Mouse (Mus musculus) E14TG2a.4 (cell line): ENCODE measurements at regions not wholly inside any gene's neighbourhood (a gene's known extent, or its start where the extent isn't known, plus 50 kb on each side); places are given as distances from the start of the nearest gene placed in this dataset.

ENCODE experiments used
- H3K27me3 ChIP-seq: 2 replicates; pipeline ENCODE4 v1.6.1; 2014; ENCODE audit warnings: low read length, control low read depth; ENCODE audit not compliant: insufficient read depth
- H3K36me3 ChIP-seq: 2 replicates; pipeline ENCODE4 v1.6.1; 2014; ENCODE audit warnings: low read length, control low read depth; ENCODE audit not compliant: insufficient read depth
- H3K4me1 ChIP-seq: replicated peaks from 2 replicates; pipeline ENCODE4 v1.6.1; 2014; ENCODE audit warnings: low read depth, low read length, control low read depth
- H3K4me3 ChIP-seq: replicated peaks from 2 replicates; pipeline ENCODE4 v1.5.1; 2014; ENCODE audit warnings: mild to moderate bottlenecking, low read length
- H3K9me3 ChIP-seq: 2 replicates; pipeline ENCODE4 v1.6.1; 2014; ENCODE audit warnings: low read length, control low read depth
- CTCF ChIP-seq: conservative IDR thresholded peaks from 2 replicates; pipeline ENCODE4 v1.5.1; 2014; ENCODE audit warnings: low read length
- NANOG ChIP-seq: IDR thresholded peaks from 2 replicates; pipeline ENCODE4 v1.6.1; 2014; ENCODE audit warnings: borderline replicate concordance, low read length, mixed read lengths
- POU5F1 ChIP-seq: IDR thresholded peaks from 2 replicates; pipeline ENCODE4 v1.6.1; 2014; ENCODE audit warnings: low read length, borderline replicate concordance

DNA sequence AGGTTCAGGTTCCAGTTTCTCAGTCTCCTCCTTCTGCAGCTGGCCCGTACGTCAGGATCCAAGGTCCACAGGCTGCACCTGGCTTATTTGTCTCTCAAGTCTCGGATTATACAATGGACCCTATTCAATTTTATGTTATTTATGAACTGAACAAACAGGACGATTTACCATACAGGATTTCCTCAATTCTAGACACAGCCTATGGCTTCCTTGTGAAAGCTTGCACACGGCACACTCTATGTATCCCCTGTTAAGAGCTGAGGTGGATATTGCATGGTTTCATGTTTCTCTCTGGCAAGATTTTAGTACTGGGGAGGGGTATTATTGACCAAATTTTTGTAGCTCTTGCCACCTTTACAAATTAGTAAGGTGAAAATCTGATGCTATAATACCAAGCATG is 81.6 kb upstream of the Plcb4 start:
- Histone ChIP-seq H3K36me3 (no peaks in the 10 kb centered on the region), H3K27me3 (no peaks in the 10 kb centered on the region), H3K4me1 (no peaks in the 10 kb centered on the region), H3K4me3 (no peak overlapping the region), H3K9me3 (no peaks in the 10 kb centered on the region)
- no peak for TF ChIP-seq NANOG

DNA sequence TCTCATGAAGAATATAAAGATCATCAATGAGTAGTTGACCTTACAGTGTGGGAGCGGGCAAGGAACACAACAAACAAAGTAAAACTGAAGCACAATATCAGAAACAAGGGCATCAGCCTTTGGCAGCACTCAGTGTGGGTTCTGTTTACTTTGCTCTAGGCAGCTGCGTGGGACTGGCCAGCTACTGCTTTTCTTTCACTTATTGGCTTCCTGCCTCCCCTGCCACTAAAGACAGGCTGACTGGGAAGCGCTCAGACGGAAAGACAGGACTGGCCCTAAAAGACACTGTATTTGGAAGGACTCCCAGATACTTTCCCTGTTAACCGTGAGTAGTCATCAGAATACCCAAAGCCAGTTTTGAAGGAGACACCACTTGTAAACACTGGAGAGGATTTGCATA is 80.7 kb upstream of the Plcb4 start:
- Histone ChIP-seq H3K36me3 (no peaks in the 10 kb centered on the region), H3K4me3 (no peak overlapping the region), H3K27me3 (no peaks in the 10 kb centered on the region), H3K9me3 (no peaks in the 10 kb centered on the region), H3K4me1 (no peaks in the 10 kb centered on the region)
- TF ChIP-seq POU5F1 (no peak), NANOG (no peak), CTCF (no peak)

DNA sequence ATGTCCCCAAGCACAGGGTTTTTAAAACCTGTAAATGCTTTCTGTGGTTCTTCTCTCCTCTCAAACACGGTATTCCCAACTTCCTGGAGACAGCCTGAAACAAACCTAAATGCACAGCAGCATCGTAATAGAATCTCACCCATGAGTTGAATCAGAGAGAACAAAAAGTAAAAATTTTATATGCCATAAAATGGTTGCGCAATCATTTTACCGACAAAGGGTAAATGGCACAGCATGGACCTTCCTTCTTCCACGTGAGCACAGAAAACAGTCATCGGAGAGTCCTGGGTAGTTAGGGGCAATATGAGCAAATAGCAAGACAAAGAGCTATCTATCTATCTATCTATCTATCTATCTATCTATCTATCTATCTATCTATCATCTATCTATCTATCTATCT is 79.3 kb upstream of the Plcb4 start:
- Histone ChIP-seq H3K9me3 (no peaks in the 10 kb centered on the region), H3K36me3 (no peaks in the 10 kb centered on the region), H3K4me3 (no peak overlapping the region), H3K27me3 (no peaks in the 10 kb centered on the region), H3K4me1 (no peaks in the 10 kb centered on the region)
- no peak for TF ChIP-seq POU5F1
- no peak for TF ChIP-seq NANOG
- no peak for TF ChIP-seq CTCF

DNA sequence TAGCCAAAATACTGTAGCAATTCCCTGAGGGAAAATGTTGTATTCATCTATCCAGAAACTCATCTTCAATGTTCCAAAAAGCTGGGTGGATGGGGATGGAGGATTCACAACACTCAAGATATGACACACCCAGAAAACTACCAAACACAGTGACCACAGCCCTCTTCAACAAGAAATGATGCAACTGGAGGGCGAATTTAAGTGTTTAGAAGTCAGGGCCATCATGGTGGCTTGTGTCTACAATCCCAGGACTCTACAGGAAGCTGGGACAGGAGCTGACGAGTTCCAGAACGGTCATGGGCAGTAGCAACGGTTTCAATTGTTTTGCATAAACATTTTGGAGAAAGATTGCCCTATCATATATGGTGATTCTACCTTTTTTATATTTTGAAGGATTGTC is 78.8 kb upstream of the Plcb4 start:
- Histone ChIP-seq H3K9me3 (no peaks in the 10 kb centered on the region), H3K4me1 (no peaks in the 10 kb centered on the region), H3K4me3 (no peak overlapping the region), H3K27me3 (no peaks in the 10 kb centered on the region), H3K36me3 (no peaks in the 10 kb centered on the region)
- no peak for TF ChIP-seq CTCF
- no peak for TF ChIP-seq POU5F1
- no peak for TF ChIP-seq NANOG

DNA sequence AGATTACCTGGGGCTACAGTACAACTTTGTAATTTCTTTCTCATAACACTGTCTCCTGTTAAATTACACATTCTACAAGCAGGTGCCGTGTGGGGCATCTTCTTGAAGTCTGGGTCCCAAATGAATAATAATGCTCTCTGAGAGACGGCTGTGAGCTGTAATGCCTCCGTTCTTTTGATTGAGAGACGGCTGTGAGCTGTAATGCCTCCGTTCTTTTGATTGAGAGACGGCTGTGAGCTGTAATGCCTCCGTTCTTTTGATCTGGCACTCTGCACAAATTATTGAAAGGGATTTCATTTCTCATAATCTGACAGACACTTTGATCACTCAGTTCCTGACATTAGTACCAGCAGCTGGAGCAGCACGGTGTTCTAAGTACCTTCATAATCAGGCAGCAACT is 76.5 kb upstream of the Plcb4 start:
- TF ChIP-seq NANOG (no peak), CTCF (no peak), POU5F1 (no peak)
- Histone ChIP-seq H3K27me3 (no peaks in the 10 kb centered on the region), H3K36me3 (no peaks in the 10 kb centered on the region), H3K4me3 (no peak overlapping the region), H3K9me3 (no peaks in the 10 kb centered on the region), H3K4me1 (no peaks in the 10 kb centered on the region)

DNA sequence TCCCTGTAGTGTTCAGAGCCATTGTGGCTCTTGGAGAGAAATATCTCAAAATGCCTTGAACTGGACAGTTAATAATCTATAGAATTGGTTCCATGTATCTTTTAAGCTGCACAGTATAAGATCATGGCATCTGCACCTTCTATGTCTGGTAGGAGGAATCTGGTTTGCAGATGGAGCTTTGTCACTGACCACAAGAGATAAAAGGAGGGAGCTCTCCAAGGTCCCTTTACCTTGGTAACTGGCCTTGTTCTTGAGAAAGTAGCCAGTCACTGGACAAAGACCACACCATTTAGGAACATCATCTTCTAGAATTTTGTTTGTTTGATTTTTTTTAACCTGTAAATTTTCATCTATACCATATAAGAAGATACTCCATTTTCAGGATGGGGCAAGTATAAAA is 52.5 kb upstream of the Plcb4 start:
- no peak for TF ChIP-seq NANOG
- no peak for TF ChIP-seq POU5F1
- no peak for TF ChIP-seq CTCF
- Histone ChIP-seq H3K36me3 (no peaks in the 10 kb centered on the region), H3K4me1 (no peaks in the 10 kb centered on the region), H3K9me3 (0 out of 2 replicates have a peak, but pooled peaks cover 4% of the 10 kb centered on the region), H3K27me3 (no peaks in the 10 kb centered on the region), H3K4me3 (no peak overlapping the region)
